Mouse (Mus musculus) hindbrain, embryonic 15.5 days (tissue): ENCODE measurements around the gene Gckr. TPM values are rescaled to one million over a fixed set of nuclear protein-coding genes. Genes with fewer than 3 reads are reported as not detected.
A peak's percentile ranks its signal among the peaks of the same experiment; 100 is the strongest.

Experiments
- ATAC-seq: fragments of 200-750 bp; cut with Nextera tagmentation; 2 replicates; pipeline ENCODE4 v1.8.0; 2017; ENCODE audit warnings: low read depth, moderate number of reproducible peaks, moderate TSS enrichment; ENCODE audit not compliant: low FRiP score
- H3K27ac ChIP-seq: fragments of 300-500 bp; sonication (generic); replicated peaks from 2 replicates; pipeline ENCODE4 v1.5.1; 2015; ENCODE audit warnings: mild to moderate bottlenecking, inconsistent platforms
- H3K27me3 ChIP-seq: fragments of 300-500 bp; sonication (generic); 2 replicates; pipeline ENCODE4 v1.6.1; 2015; ENCODE audit warnings: control low read depth, inconsistent platforms
- H3K36me3 ChIP-seq: fragments of 300-500 bp; sonication (generic); 2 replicates; pipeline ENCODE4 v1.6.1; 2015; ENCODE audit warnings: control low read depth, inconsistent platforms
- H3K4me1 ChIP-seq: fragments of 300-500 bp; sonication (generic); replicated peaks from 2 replicates; pipeline ENCODE4 v1.6.1; 2015; ENCODE audit warnings: control low read depth, inconsistent platforms
- H3K4me2 ChIP-seq: fragments of 300-500 bp; sonication (generic); 2 replicates; pipeline ENCODE4 v1.6.1; 2015; ENCODE audit warnings: moderate library complexity, mild to moderate bottlenecking, inconsistent platforms
- H3K4me3 ChIP-seq: fragments of 300-500 bp; sonication (generic); 2 replicates; pipeline ENCODE4 v1.5.1; 2015; ENCODE audit warnings: mild to moderate bottlenecking, inconsistent platforms
- H3K9ac ChIP-seq: fragments of 300-500 bp; sonication (generic); 2 replicates; pipeline ENCODE4 v1.6.1; 2015; ENCODE audit warnings: inconsistent platforms
- H3K9me3 ChIP-seq: fragments of 300-500 bp; sonication (generic); 2 replicates; pipeline ENCODE4 v1.6.1; 2016; ENCODE audit warnings: control low read depth, inconsistent platforms
- WGBS: fragments of 180-500 bp; shearing (Covaris S2); methylation state at CpG from one replicate; pipeline ENCODE4 v1.1.7; 2015; 5-methylcytosine and 5-hydroxymethylcytosine counted together
- polyA plus RNA-seq: library from polyadenylated mRNA; unstranded; fragments of >200 nt; fragmentation: Nextera tagmentation; extraction: Ambion mirVana; gene quantifications from 2 replicates; pipeline ENCODE4 v1.2.1, GENCODE M21; 2015

Gckr gene
- polyA plus RNA-seq, 1 experiment from 2014 or later = 0.19 TPM

- Histone ChIP-seq H3K4me1 (no peaks in the 10 kb centered on the region), H3K9me3 (no peaks in the 10 kb centered on the region), H3K36me3 (peaks cover 82% of the 10 kb centered on the region), H3K27me3 (no peaks in the 10 kb centered on the region), H3K9ac (no peak overlapping the region), H3K4me3 (no peak overlapping the region), H3K4me2 (no peak overlapping the region), H3K27ac (no peak overlapping the region)
- WGBS = 87% methylated on average over 7 of the region's 7 CpGs
- ATAC-seq = no peak
Observed at GRCm38 (mm10) chr5:31266101-31266500, 31.1 kb upstream of the Gckr start.

- Histone ChIP-seq H3K4me3 (no peak overlapping the region), H3K4me1 (no peaks in the 10 kb centered on the region), H3K9ac (no peak overlapping the region), H3K27me3 (no peaks in the 10 kb centered on the region), H3K36me3 (peaks cover 74% of the 10 kb centered on the region), H3K4me2 (no peak overlapping the region), H3K27ac (no peak overlapping the region), H3K9me3 (no peaks in the 10 kb centered on the region)
- ATAC-seq = no peak
- WGBS = 62% methylated on average over 6 of the region's 6 CpGs
Observed at GRCm38 (mm10) chr5:31267686-31268085, 29.6 kb upstream of the Gckr start.

GRCm38 (mm10) chr5:31273018-31273417 is 24.2 kb upstream of the Gckr start:
- H3K9ac ChIP-seq = no peak overlapping the region
- peaks cover 57% of the 10 kb centered on the region for H3K36me3 ChIP-seq
- 92% methylated on average over 6 of the region's 6 CpGs for WGBS

GRCm38 (mm10) chr5:31279245-31279988 is 17.8 kb upstream of the Gckr start:
- no peaks in the 10 kb centered on the region for H3K27me3 ChIP-seq
- H3K9me3 ChIP-seq = no peaks in the 10 kb centered on the region
- H3K4me3 ChIP-seq = no peak overlapping the region
- no peak overlapping the region for H3K9ac ChIP-seq
- no peak for ATAC-seq
- H3K27ac ChIP-seq = no peak overlapping the region
- no peaks in the 10 kb centered on the region for H3K4me1 ChIP-seq
- H3K36me3 ChIP-seq = peaks cover 80% of the 10 kb centered on the region
- no peak overlapping the region for H3K4me2 ChIP-seq
- 90% methylated on average over 20 of the region's 20 CpGs for WGBS

More at GRCm38 (mm10) chr5:31273018-31273417, 24.2 kb upstream of the Gckr start:
- H3K4me3 ChIP-seq = no peak overlapping the region
- H3K4me2 ChIP-seq = no peak overlapping the region
- no peaks in the 10 kb centered on the region for H3K9me3 ChIP-seq
- no peaks in the 10 kb centered on the region for H3K4me1 ChIP-seq
- no peak overlapping the region for H3K27ac ChIP-seq
- ATAC-seq = no peak
- no peaks in the 10 kb centered on the region for H3K27me3 ChIP-seq

GRCm38 (mm10) chr5:31288225-31288624 is 9.0 kb upstream of the Gckr start:
- H3K36me3 ChIP-seq = peaks cover 37% of the 10 kb centered on the region
- no peak for ATAC-seq
- H3K4me3 ChIP-seq = no peak overlapping the region
- no peaks in the 10 kb centered on the region for H3K27me3 ChIP-seq
- no peak overlapping the region for H3K9ac ChIP-seq
- peaks cover 23% of the 10 kb centered on the region for H3K4me1 ChIP-seq
- no peaks in the 10 kb centered on the region for H3K9me3 ChIP-seq
- WGBS = 88% methylated on average over 4 of the region's 4 CpGs
- H3K27ac ChIP-seq = no peak overlapping the region
- H3K4me2 ChIP-seq = no peak overlapping the region

- no peaks in the 10 kb centered on the region for H3K9me3 ChIP-seq
- no peak overlapping the region for H3K4me3 ChIP-seq
- no peaks in the 10 kb centered on the region for H3K27me3 ChIP-seq
- peaks cover 32% of the 10 kb centered on the region for H3K36me3 ChIP-seq
- peaks cover 25% of the 10 kb centered on the region for H3K4me1 ChIP-seq
- H3K9ac ChIP-seq = no peak overlapping the region
- no peak overlapping the region for H3K27ac ChIP-seq
- WGBS = 71% methylated on average over 3 of the region's 3 CpGs
- no peak overlapping the region for H3K4me2 ChIP-seq
- ATAC-seq = no peak
Observed at GRCm38 (mm10) chr5:31288655-31289054, 8.6 kb upstream of the Gckr start.

GRCm38 (mm10) chr5:31289626-31290230 is 7.5 kb upstream of the Gckr start:
- no peaks in the 10 kb centered on the region for H3K9me3 ChIP-seq
- no peak overlapping the region for H3K4me3 ChIP-seq
- peak overlapping the region; percentile 81 for H3K4me2 ChIP-seq
- H3K27me3 ChIP-seq = no peaks in the 10 kb centered on the region
- H3K9ac ChIP-seq = no peak overlapping the region
- peaks cover 23% of the 10 kb centered on the region for H3K36me3 ChIP-seq
- ATAC-seq = no peak
- peaks cover 36% of the 10 kb centered on the region for H3K4me1 ChIP-seq
- WGBS = 84% methylated on average over 3 of the region's 3 CpGs
- no peak overlapping the region for H3K27ac ChIP-seq

GRCm38 (mm10) chr5:31290521-31291360 is 6.5 kb upstream of the Gckr start, which contains the start of gene Ift172:
Gene Ift172 (minus strand): TSS chr5:31291116.
- peak within 1 kb of the TSS; percentile 54 for H3K4me3 ChIP-seq
- peaks cover 14% of the 10 kb centered on the region for H3K36me3 ChIP-seq
- peak within 1 kb of the TSS; percentile 81 for H3K4me2 ChIP-seq
- no peaks in the 10 kb centered on the region for H3K27me3 ChIP-seq
- peak within 1 kb of the TSS; percentile 88 for H3K27ac ChIP-seq
- peak; percentile 93 for ATAC-seq
- no peaks in the 10 kb centered on the region for H3K9me3 ChIP-seq
- H3K9ac ChIP-seq = peak within 1 kb of the TSS; percentile 51
- H3K4me1 ChIP-seq = peaks cover 40% of the 10 kb centered on the region
- 3% methylated on average over 45 of the region's 45 CpGs for WGBS

GRCm38 (mm10) chr5:31291361-31291688 is 5.9 kb upstream of the Gckr start:
- Histone ChIP-seq H3K4me2 (peak overlapping the region; percentile 81), H3K9me3 (no peaks in the 10 kb centered on the region), H3K27me3 (no peaks in the 10 kb centered on the region), H3K27ac (peak overlapping the region; percentile 88), H3K4me3 (peak overlapping the region; percentile 54), H3K36me3 (peaks cover 9% of the 10 kb centered on the region), H3K9ac (peak overlapping the region; percentile 47), H3K4me1 (peaks cover 40% of the 10 kb centered on the region)
- ATAC-seq = no peak
- 2% methylated on average over 9 of the region's 9 CpGs for WGBS

- Histone ChIP-seq H3K27ac (peak overlapping the region; percentile 83), H3K27me3 (no peaks in the 10 kb centered on the region), H3K4me3 (peak overlapping the region; percentile 74), H3K4me2 (peak overlapping the region; percentile 59), H3K9me3 (no peaks in the 10 kb centered on the region), H3K9ac (peak overlapping the region; percentile 92), H3K36me3 (peaks cover 2% of the 10 kb centered on the region; the same call in 1 of the 2 replicates), H3K4me1 (peaks cover 34% of the 10 kb centered on the region)
- WGBS = 4% methylated on average over 29 of the region's 29 CpGs
- ATAC-seq = no peak
Observed at GRCm38 (mm10) chr5:31294964-31295605, 2.2 kb upstream of the Gckr start.

GRCm38 (mm10) chr5:31295606-31296141 is 1.6 kb upstream of the Gckr start, which contains the start of gene Fndc4:
Gene Fndc4 (minus strand): TSS chr5:31296080.
- no peaks in the 10 kb centered on the region for H3K27me3 ChIP-seq
- peak; percentile 83 for ATAC-seq
- peaks cover 30% of the 10 kb centered on the region for H3K4me1 ChIP-seq
- H3K36me3 ChIP-seq = peaks cover 2% of the 10 kb centered on the region; the same call in 1 of the 2 replicates
- peak within 1 kb of the TSS; percentile 83 for H3K27ac ChIP-seq
- H3K4me2 ChIP-seq = peak within 1 kb of the TSS; percentile 59
- under 1% methylated on average over 45 of the region's 46 CpGs for whole genome bisulfite sequencing
- no peaks in the 10 kb centered on the region for H3K9me3 ChIP-seq
- peak within 1 kb of the TSS; percentile 74 for H3K4me3 ChIP-seq
- H3K9ac ChIP-seq = peak within 1 kb of the TSS; percentile 92
